Mouse (Mus musculus): Measurements from ENCODE around the gene Clic1. TPM values are rescaled to one million over a fixed set of nuclear protein-coding genes. Genes with fewer than 3 reads are reported as not detected.

The Clic1 gene
- polyA plus RNA-seq, 1 experiment, result 69.6 TPM

GRCm38 (mm10) chr17:35011440-35011839 lies 38.3 kb upstream of the Clic1 start:
- TF ChIP-seq CTCF (IDR thresholded peaks at IDR 0.05; ENCODE audit: borderline replicate concordance, extremely low read depth, insufficient read depth, insufficient read length) (no peak), POLR2A (IDR thresholded peaks at IDR 0.05; ENCODE audit: borderline replicate concordance, extremely low read depth, insufficient read depth, insufficient read length, poor library complexity, severe bottlenecking) (no peak)
- no peak for DNase-seq (ENCODE audit: low read depth)

GRCm38 (mm10) chr17:35012430-35012829 lies 37.3 kb upstream of the Clic1 start:
- TF ChIP-seq POLR2A (IDR thresholded peaks at IDR 0.05; ENCODE audit: borderline replicate concordance, extremely low read depth, insufficient read depth, insufficient read length, poor library complexity, severe bottlenecking), result no peak
- DNase-seq (ENCODE audit: low read depth), result no peak

- no peak for DNase-seq (ENCODE audit: low read depth)
- TF ChIP-seq POLR2A (IDR thresholded peaks at IDR 0.05; ENCODE audit: borderline replicate concordance, extremely low read depth, insufficient read depth, insufficient read length, poor library complexity, severe bottlenecking), result no peak
- no peak for TF ChIP-seq CTCF (IDR thresholded peaks at IDR 0.05; ENCODE audit: borderline replicate concordance, extremely low read depth, insufficient read depth, insufficient read length)
Measured at GRCm38 (mm10) chr17:35013221-35013620, 36.5 kb upstream of the Clic1 start.

GRCm38 (mm10) chr17:35015296-35015695 lies 34.5 kb upstream of the Clic1 start:
- TF ChIP-seq POLR2A (IDR thresholded peaks at IDR 0.05; ENCODE audit: borderline replicate concordance, extremely low read depth, insufficient read depth, insufficient read length, poor library complexity, severe bottlenecking) (no peak), CTCF (IDR thresholded peaks at IDR 0.05; ENCODE audit: borderline replicate concordance, extremely low read depth, insufficient read depth, insufficient read length) (no peak)
- DNase-seq (ENCODE audit: low read depth), result no peak

- no peak for TF ChIP-seq CTCF (IDR thresholded peaks at IDR 0.05; ENCODE audit: borderline replicate concordance, extremely low read depth, insufficient read depth, insufficient read length)
- TF ChIP-seq POLR2A (IDR thresholded peaks at IDR 0.05; ENCODE audit: borderline replicate concordance, extremely low read depth, insufficient read depth, insufficient read length, poor library complexity, severe bottlenecking), result no peak
Measured at GRCm38 (mm10) chr17:35016376-35016775, 33.4 kb upstream of the Clic1 start, which contains the start of gene Vwa7. Gene Vwa7, plus strand, starts transcription at chr17:35016579.

GRCm38 (mm10) chr17:35016791-35017705 lies 32.7 kb upstream of the Clic1 start:
- TF ChIP-seq POLR2A (IDR thresholded peaks at IDR 0.05; ENCODE audit: borderline replicate concordance, extremely low read depth, insufficient read depth, insufficient read length, poor library complexity, severe bottlenecking) (no peak), CTCF (IDR thresholded peaks at IDR 0.05; ENCODE audit: borderline replicate concordance, extremely low read depth, insufficient read depth, insufficient read length) (no peak)
- no peak for DNase-seq (ENCODE audit: low read depth)

More at GRCm38 (mm10) chr17:35016376-35016775, 33.4 kb upstream of the Clic1 start, which contains the start of gene Vwa7:
- peak; percentile 79 for DNase-seq (ENCODE audit: low read depth)

- TF ChIP-seq CTCF (IDR thresholded peaks at IDR 0.05; ENCODE audit: borderline replicate concordance, extremely low read depth, insufficient read depth, insufficient read length) (no peak), POLR2A (IDR thresholded peaks at IDR 0.05; ENCODE audit: borderline replicate concordance, extremely low read depth, insufficient read depth, insufficient read length, poor library complexity, severe bottlenecking) (no peak)
- no peak for DNase-seq (ENCODE audit: low read depth)
Measured at GRCm38 (mm10) chr17:35017706-35018030, 32.1 kb upstream of the Clic1 start.

- TF ChIP-seq POLR2A (IDR thresholded peaks at IDR 0.05; ENCODE audit: borderline replicate concordance, extremely low read depth, insufficient read depth, insufficient read length, poor library complexity, severe bottlenecking) (no peak), CTCF (IDR thresholded peaks at IDR 0.05; ENCODE audit: borderline replicate concordance, extremely low read depth, insufficient read depth, insufficient read length) (no peak)
- no peak for DNase-seq (ENCODE audit: low read depth)
Measured at GRCm38 (mm10) chr17:35018171-35018570, 31.6 kb upstream of the Clic1 start.

GRCm38 (mm10) chr17:35019894-35020293 lies 29.9 kb upstream of the Clic1 start:
- no peak for TF ChIP-seq POLR2A (IDR thresholded peaks at IDR 0.05; ENCODE audit: borderline replicate concordance, extremely low read depth, insufficient read depth, insufficient read length, poor library complexity, severe bottlenecking)
- TF ChIP-seq CTCF (IDR thresholded peaks at IDR 0.05; ENCODE audit: borderline replicate concordance, extremely low read depth, insufficient read depth, insufficient read length), result no peak
- no peak for DNase-seq (ENCODE audit: low read depth)

GRCm38 (mm10) chr17:35020551-35020950 lies 29.2 kb upstream of the Clic1 start:
- TF ChIP-seq CTCF (IDR thresholded peaks at IDR 0.05; ENCODE audit: borderline replicate concordance, extremely low read depth, insufficient read depth, insufficient read length) (no peak), POLR2A (IDR thresholded peaks at IDR 0.05; ENCODE audit: borderline replicate concordance, extremely low read depth, insufficient read depth, insufficient read length, poor library complexity, severe bottlenecking) (no peak)
- no peak for DNase-seq (ENCODE audit: low read depth)

- peak; percentile 82 for DNase-seq (ENCODE audit: low read depth)
- TF ChIP-seq POLR2A (IDR thresholded peaks at IDR 0.05; ENCODE audit: borderline replicate concordance, extremely low read depth, insufficient read depth, insufficient read length, poor library complexity, severe bottlenecking) (no peak), CTCF (IDR thresholded peaks at IDR 0.05; ENCODE audit: borderline replicate concordance, extremely low read depth, insufficient read depth, insufficient read length) (peak; percentile 97)
Measured at GRCm38 (mm10) chr17:35021163-35021808, 28.5 kb upstream of the Clic1 start.

Measured in brain, embryonic 14.5 days (tissue).